Mouse (Mus musculus) CD4-positive, CD25-positive, alpha-beta regulatory T cell, adult 2 months (primary cell): ENCODE data around the gene Ankrd54.
"Not testable (repeated sequence)": the region's sequence is repeated elsewhere in the genome, so short reads cannot be mapped to it uniquely, and the experiment has no call there.

ENCODE experiments used
- DNase-seq: peaks from one replicate; pipeline ENCODE4 v3.0.0-alpha.2; 2012; ENCODE audit warnings: low read depth, low spot score

Gene Ankrd54

GRCm38 (mm10) chr15:79042721-79043491 is 19.8 kb downstream of the Ankrd54 start:
- peak; percentile 59 for DNase-seq

- DNase-seq = no peak
Observed at GRCm38 (mm10) chr15:79041585-79041984, 21.1 kb downstream of the Ankrd54 start, which contains the start of gene Galr3. Gene Galr3, plus strand, starts transcription at chr15:79041885.

- peak; percentile 72 for DNase-seq
Observed at GRCm38 (mm10) chr15:79040501-79041416, 21.9 kb downstream of the Ankrd54 start.

GRCm38 (mm10) chr15:79038853-79039252 is 23.8 kb downstream of the Ankrd54 start:
- peak; percentile 97 for DNase-seq

GRCm38 (mm10) chr15:79038331-79038730 is 24.4 kb downstream of the Ankrd54 start:
- DNase-seq = no peak

GRCm38 (mm10) chr15:79037913-79038328 is 24.8 kb downstream of the Ankrd54 start:
- peak; percentile 85 for DNase-seq

GRCm38 (mm10) chr15:79031908-79032307 is 30.8 kb downstream of the Ankrd54 start:
- DNase-seq = not testable (repeated sequence)

- peak; percentile 88 for DNase-seq
Observed at GRCm38 (mm10) chr15:79030551-79031435, 31.9 kb downstream of the Ankrd54 start.

- DNase-seq = peak; percentile 34
Observed at GRCm38 (mm10) chr15:79029519-79030241, 33.0 kb downstream of the Ankrd54 start.

- no peak for DNase-seq
Observed at GRCm38 (mm10) chr15:79028823-79029484, 33.7 kb downstream of the Ankrd54 start.

GRCm38 (mm10) chr15:79028237-79028738 is 34.4 kb downstream of the Ankrd54 start, which contains the start of gene H1f0:
Gene H1f0, plus strand, starts transcription at chr15:79028450.
- DNase-seq = peak; percentile 91

GRCm38 (mm10) chr15:79027291-79028205 is 35.1 kb downstream of the Ankrd54 start:
- DNase-seq = peak; percentile 31

GRCm38 (mm10) chr15:79026511-79027290 is 36.0 kb downstream of the Ankrd54 start:
- no peak for DNase-seq

- DNase-seq = no peak
Observed at GRCm38 (mm10) chr15:79025687-79026308, 36.9 kb downstream of the Ankrd54 start.

GRCm38 (mm10) chr15:79023366-79023765 is 39.3 kb downstream of the Ankrd54 start:
- no peak for DNase-seq

GRCm38 (mm10) chr15:79022671-79023230 is 39.9 kb downstream of the Ankrd54 start:
- DNase-seq = no peak

GRCm38 (mm10) chr15:79018886-79019285 is 43.8 kb downstream of the Ankrd54 start:
- no peak for DNase-seq
